Mouse (Mus musculus) thymus, postnatal 14 days (tissue): ENCODE measurements at regions not wholly inside any gene's neighbourhood (a gene's known extent, or its start where the extent isn't known, plus 50 kb on each side); places are given as distances from the start of the nearest gene placed in this dataset.

Experiments used
- DNase-seq: peaks from one replicate; pipeline ENCODE4 v3.0.0; 2021

DNA sequence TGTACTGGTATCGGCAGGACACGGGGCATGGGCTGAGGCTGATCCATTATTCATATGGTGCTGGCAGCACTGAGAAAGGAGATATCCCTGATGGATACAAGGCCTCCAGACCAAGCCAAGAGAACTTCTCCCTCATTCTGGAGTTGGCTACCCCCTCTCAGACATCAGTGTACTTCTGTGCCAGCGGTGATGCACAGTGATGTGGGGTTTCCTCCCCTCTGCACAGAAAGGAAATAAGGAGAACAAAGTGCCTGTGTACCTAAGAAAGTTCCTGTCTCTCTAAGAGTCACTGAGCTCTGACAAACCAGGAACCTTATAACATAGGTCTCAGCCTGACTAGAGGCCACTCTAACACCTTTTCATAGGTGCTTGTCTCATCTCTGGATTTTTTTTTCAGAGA lies 86.3 kb upstream of the 2210010C04Rik start:
- peak; percentile 58 for DNase-seq

DNA sequence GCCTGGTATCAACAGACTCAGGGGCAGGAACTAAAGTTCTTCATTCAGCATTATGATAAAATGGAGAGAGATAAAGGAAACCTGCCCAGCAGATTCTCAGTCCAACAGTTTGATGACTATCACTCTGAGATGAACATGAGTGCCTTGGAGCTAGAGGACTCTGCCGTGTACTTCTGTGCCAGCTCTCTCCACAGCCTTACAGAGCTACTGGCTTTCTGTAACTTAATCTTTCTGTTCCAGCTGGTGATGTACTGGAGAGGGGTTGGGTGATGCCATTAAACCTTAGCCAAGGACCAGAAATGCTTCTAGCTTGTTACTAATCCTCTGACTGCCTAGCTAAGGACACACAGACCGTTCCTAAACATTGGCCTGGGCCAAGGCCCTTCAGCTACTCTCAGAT lies 83.9 kb upstream of the 2210010C04Rik start:
- no peak for DNase-seq

DNA sequence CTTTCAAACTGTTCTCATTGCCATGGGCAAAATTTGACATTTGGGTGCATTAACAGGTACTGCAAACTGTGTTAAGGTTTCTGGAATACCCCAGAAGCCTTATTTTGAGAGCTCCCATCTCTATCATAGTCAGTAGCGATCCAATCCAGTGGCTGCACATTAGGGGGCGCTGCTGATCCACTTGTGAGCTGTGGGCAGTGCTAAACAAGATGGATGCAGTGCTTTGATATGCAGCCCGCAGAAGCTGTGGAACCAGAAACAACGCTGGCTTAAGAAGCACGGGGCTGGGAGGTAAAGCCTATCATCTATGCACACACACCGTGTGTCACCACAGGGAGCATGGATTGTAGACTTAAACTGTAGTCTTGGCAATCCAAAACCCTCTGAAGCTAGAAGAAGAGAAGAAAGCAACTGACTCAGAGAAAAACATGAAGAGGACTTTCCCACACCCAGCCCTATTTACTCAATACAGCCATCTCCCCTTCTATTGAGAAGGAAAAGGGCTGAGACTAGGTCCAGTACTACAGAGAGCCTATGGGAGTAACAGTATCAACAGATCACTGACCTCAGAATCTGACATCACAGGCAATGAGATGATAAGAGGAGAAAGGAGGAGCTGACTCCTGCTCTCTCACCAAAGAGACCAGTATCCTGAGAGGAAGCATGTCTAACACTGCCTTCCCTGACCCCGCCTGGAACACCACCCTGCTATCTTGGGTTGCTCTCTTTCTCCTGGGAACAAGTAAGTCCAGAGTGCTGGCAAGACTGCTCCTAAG lies 83.1 kb upstream of the 2210010C04Rik start:
- DNase-seq: peak; percentile 92

DNA sequence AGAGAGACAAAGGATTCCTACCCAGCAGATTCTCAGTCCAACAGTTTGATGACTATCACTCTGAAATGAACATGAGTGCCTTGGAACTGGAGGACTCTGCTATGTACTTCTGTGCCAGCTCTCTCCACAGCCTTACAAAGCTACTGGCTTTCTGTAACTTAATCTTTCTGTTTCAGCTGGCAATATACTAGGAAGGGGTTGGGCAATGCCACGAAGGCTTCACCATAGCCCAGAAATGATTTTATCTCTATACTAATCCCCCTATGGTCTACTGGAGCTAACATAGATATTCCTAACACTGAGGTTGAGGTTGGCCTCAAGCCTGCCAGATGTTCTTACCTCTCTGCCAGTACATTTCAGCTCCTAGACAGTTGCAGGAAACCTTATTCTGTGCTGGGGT lies 78.6 kb upstream of the 2210010C04Rik start:
- DNase-seq: peak; percentile 29

DNA sequence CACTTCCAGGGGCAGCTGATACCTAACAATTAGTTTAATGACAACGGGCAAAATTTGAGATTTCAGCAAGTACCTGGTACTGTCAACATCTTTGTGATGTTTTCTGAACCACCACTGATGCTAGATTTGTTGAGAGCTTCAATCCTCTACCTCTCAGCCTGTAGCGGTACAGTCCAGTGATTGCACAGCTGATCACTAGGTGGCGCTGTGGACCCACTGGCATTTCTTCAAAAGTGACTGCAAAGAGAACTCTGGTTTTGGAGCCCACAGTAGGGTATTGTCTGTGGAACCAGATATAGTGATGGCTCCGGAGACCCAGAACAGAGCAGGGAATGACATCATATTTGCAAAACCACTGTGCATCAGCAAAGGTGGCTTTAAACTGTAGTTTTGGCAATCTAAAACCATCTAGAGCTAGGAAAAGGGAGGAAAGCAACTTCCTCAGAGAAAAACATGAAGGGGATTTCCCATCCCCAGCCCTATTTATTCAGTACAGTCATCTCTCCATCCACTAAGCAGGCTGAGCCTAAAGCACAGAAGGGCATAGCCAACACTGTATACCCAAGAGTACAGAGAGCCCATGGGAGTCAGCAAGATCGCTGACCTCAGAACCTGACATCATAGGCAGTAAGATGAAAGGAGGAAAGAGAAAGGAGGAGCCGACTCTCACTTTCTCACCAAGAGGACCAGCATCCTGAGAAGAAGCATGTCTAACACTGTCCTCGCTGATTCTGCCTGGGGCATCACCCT lies 77.7 kb upstream of the 2210010C04Rik start:
- DNase-seq: peak; percentile 90

DNA sequence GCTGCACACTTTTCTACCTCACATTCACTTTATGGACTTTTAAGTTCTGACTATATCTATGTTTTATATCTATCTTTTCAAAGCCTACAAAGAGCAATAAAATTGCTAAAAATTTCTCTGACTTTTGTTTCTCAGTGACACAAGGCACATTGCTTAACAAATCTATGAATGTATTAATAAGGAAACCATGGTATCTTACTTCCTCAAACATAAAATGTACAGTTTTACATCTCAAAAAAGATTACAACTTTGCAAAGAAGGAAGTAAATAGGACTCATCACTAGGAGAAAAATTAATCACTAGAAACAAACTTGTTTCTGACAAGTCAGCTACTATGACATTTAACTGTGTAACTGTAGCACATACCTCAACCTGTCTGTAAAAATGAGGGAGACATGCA lies 76.5 kb upstream of the 2210010C04Rik start:
- no peak for DNase-seq

DNA sequence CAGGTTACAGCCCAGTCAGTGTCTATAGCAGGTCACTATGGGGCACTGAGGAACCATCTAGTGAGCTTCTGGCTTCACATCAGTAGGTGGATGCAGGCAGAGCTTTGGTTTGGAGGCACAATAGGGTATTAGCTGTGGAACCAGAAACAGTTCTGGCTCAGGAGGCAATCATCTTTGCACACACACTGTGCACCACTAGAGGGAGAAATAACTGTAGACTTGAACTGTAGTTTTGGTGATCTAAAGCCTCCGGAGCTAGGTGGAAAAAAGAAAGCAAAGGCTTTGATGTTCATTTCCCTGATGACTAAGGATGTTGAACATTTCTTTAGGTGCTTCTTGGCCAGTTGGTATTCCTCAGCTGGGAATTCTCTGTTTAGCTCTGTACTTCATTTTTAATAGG lies 73.6 kb upstream of the 2210010C04Rik start:
- peak; percentile 52 for DNase-seq

DNA sequence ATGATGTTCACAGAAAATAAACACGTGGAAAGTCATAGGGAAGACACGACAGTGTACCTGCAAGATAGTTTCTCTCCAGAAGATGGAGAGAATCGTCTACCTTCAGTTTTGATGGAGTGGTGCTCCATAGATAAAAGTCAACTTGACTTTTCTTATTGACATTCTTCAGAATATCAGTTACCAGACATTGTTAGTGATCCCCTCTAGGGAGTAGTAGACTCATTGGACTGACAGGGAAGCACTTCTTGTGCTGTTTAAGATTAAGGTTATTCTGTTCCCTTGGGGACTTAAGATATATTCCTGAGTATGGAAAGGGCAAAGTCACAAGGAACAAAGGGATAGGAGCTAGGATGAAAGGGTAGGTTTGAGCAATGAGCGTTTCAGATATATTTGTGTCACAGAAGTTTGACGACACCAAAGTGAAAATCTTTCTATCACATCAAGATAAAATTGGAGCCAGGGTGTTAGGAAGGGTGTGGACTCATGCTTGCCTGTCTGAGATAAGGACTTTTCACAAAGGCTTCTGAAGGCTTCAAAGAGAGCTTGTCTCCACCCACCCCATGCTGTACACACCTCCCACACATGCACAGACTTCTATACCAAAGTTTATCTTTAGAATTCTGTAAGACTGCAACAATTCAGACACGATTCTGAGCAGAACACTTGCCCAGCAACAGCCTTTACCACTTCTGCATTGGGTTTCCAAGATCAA lies 68.5 kb upstream of the 2210010C04Rik start:
- peak; percentile 37 for DNase-seq

DNA sequence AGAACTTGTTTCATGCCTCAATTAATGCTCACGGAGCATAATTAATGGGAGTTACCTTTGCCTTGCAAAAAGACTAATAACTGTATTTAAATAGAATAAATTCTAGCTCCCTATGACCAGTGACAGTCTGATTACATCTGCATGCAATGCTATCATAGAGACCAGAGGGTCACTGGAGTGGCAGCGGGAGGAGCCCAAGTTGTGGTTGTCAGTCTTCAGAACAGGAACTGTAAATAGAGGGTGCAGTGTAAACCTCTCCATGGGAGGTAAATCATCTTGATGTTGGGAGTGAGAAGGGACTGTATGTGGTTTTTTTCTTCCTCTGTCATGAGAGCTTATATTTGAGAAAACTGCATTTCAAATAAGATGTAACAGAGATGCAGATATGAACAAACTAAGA lies 66.7 kb upstream of the 2210010C04Rik start:
- DNase-seq: no peak

DNA sequence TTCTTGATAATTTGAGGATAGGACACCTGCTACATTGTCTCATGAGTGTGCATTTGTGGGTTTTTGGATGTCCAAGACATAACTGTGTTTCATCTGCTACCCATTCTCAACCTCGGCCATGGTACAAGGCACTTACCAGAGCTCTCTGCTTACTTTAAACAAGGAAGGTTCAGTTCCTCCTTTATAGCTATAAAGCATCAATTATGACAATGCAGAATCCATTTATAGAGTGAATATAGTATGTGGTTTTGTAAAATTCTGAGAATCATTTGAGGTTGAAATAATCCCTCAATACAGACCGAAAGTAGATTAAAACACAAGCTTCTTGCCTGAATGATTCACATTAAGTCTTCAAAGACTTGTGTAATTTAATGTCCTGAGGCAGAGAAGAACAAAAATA lies 64.9 kb upstream of the 2210010C04Rik start:
- DNase-seq: no peak

DNA sequence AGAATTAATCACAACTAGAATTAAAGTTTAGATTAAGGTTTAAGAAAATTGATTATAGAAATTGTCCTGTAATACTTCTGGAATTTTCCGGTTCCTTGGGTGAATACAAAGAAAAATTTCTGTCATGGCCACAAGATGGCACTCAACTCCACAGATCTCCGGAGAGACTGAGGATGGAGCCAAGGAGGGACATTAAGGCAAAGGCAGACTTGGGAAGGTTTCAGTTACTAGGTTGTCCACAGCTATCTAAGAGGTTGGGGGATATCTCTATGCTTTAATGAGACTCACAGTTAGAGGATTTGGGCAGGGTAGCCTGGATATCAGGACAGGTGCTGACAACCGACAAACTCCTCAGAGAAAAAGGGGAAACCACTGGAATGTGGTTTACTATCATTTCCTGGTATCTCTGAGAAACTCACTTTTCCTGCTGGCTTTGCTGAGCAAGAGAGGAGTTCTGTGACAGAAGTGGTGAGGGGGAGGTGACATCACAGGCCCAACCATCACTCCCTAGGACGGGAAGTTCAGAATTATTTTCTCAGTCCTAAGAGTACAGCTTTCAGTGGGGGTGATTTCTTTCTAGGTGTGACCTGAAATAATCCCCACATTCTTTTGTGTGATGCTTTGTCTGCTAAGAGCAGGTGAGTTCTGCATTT lies 56.0 kb upstream of the 2210010C04Rik start:
- peak; percentile 46 for DNase-seq
